Mouse (Mus musculus) liver, embryonic 14.5 days (tissue): ENCODE data around the gene Zfp771.

Experiments
- CTCF ChIP-seq: IDR thresholded peaks from 2 replicates; pipeline ENCODE4 v1.5.1; 2016; ENCODE audit warnings: antibody characterized with exemption, low read depth, control low read depth
- EP300 ChIP-seq: IDR thresholded peaks from 2 replicates; pipeline ENCODE4 v1.6.1; 2016; ENCODE audit warnings: antibody characterized with exemption, low read depth

- TF ChIP-seq CTCF (no peak), EP300 (no peak)
Measured at GRCm38 (mm10) chr7:127255965-127256364, 11.9 kb downstream of the Zfp771 start.
